Mouse (Mus musculus): ENCODE data around the gene Col6a6. TPM values are rescaled to one million over a fixed set of nuclear protein-coding genes. Genes with fewer than 3 reads are reported as not detected.
A peak's percentile ranks its signal among the peaks of the same experiment; 100 is the strongest.
"Not testable (repeated sequence)": the region's sequence is repeated elsewhere in the genome, so short reads cannot be mapped to it uniquely, and the experiment has no call there.

The Col6a6 gene
- polyA plus RNA-seq, 2 experiments from 2014 or later, result not detected

DNA sequence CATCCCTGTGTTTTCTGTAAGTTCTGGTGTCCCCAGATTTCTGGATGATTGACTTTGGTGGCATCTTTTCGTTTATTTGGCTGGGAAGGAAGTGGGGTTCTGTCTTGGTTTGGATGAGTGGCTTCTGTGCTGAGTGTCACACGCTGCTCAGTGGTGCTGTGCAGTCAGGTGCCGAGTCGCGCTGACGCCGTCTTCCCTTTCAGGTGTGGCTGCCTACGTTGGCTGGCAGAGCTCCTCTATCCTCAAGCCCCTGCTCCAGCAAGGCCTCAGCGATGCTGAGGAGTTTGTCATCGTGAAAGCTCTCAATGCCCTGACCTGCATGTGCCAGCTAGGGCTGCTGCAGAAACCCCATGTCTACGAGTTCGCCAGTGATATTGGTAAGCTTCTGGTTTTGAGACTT lies 169.7 kb downstream of the Col6a6 start:
- ATAC-seq, result no peak

DNA sequence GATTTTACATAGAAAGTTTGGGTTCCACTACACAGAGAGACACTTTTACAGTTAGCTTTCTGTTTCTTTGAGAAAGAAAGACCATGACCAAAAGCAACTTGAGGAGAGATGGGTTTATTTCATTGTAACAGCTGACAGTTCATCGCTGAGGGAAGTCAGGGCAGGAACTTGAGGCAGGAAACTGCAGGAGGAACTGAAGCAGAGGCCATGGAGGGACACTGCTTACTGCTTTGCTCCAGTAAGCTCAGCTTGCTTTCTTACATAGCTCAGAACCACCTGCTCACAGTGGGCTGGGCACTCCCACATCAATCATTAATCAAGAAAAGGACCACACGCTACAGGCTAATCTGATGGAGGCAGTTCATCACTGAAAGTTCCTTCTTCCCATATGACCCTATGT lies 171.8 kb downstream of the Col6a6 start:
- no peak for ATAC-seq

DNA sequence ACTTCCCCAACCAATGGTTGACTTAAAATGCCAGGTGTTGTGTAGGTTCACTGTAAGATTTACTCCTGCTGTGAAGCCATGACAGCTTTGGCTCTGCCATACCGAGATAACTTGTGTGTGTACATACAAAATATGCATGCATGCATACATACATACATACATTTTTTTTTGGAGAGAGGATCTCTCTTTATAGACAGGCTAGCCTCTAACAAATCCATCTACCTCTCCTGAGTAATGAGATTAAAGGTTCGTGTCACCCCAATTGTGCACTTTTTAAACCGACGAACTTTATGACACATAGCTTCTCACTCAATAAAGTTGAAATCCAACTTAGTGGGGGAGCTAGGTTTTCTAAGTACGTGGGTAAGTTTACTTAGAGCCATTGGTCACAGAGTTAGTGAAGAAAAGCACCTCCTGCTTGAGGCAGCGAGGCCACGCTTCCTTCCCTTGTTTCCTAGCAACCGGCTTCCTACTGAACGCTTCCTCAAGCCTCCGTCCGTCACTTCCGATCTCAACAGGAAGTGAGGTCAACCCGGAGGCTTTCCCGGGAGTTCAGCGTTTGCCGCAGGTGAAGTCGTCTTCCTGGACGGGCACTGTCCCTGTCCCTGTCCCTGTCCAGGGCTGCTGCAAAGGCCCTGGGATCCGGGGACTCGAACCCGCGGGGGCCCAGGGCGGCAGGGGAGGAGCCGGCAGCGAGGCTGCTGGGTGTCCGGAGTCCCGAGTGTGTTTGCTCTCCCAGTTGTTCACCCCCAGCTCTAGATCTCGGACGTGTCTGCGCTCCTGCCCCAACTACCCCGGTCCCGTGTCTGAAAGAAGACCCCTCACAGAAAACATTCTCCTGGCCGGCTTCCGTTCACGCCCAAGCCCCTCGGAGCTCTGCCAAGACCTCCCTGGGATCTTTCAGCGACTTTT lies 185.2 kb downstream of the Col6a6 start, which contains the start of gene Pik3r4:
Pik3r4 (plus strand) TSS at position 519 of the 912 bp plus-strand sequence.
- ATAC-seq, result peak; percentile 99

DNA sequence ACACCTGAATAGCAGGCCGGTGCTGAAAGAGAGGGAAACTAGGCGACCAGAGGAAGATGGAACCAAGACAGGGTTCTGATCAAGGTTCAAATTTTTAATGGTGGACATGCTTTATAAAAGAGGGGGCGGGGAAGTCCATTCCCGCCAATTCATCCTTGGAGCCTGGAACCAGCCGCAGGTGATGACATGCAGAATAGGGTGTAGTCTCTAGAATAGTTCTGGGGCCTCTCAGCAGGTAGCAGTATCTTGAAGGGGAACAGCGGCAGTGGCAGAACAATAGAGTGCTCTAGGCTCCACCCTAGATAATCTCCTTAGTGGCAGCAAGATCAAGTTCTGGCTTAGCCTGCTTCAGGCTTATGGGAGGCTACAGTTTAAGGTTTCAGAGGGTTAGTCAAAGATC lies 186.6 kb downstream of the Col6a6 start:
- not testable (repeated sequence) for ATAC-seq

Other genes starting within 250 kb of the Col6a6 start
- gene Pik3r4, start 185.2 kb downstream of the Col6a6 start, polyA plus RNA-seq (2017; shearing (Covaris generic)), result 10 to 100 TPM; 16.4 to 16.6 TPM
- not detected for gene Col6a5, start 132.5 kb upstream of the Col6a6 start, polyA plus RNA-seq (2017; shearing (Covaris generic))